Mouse (Mus musculus) megakaryocyte-erythroid progenitor cell, adult 5-6 weeks (primary cell): Measurements from ENCODE around the gene Rhod. TPM values are rescaled to one million over a fixed set of nuclear protein-coding genes. Genes with fewer than 3 reads are reported as not detected.

ENCODE experiments used
- ATAC-seq: replicated peaks from 2 replicates; pipeline ENCODE4 v1.8.0; 2016; ENCODE audit warnings: mild to moderate bottlenecking, inconsistent platforms; ENCODE audit not compliant: severe bottlenecking, poor library complexity, low FRiP score, low TSS enrichment
- total RNA-seq, 2 experiments: library from RNA; stranded (forward) in 1 of 2; stranded (reverse) in 1 of 2; fragments of 200-1000, 215-1000 nt in 1 of 2; fragments of >200 nt in 1 of 2; fragmentation: Nextera tagmentation in 1 of 2; gene quantifications; 2 replicates each; pipeline ENCODE4 v1.2.3; 2014 to 2017

Gene Rhod
- total RNA-seq, 2 experiments from 2014 or later: not detected

GRCm38 (mm10) chr19:4452525-4452924 lies 13.3 kb upstream of the Rhod start:
- ATAC-seq: no peak

- no peak for ATAC-seq
Observed at GRCm38 (mm10) chr19:4451965-4452364, 12.7 kb upstream of the Rhod start.

GRCm38 (mm10) chr19:4451098-4451497 lies 11.9 kb upstream of the Rhod start:
- no peak for ATAC-seq

- no peak for ATAC-seq
Observed at GRCm38 (mm10) chr19:4450666-4451065, 11.4 kb upstream of the Rhod start.

- ATAC-seq: no peak
Observed at GRCm38 (mm10) chr19:4449230-4449629, 10.0 kb upstream of the Rhod start.

GRCm38 (mm10) chr19:4447445-4447844 lies 8.2 kb upstream of the Rhod start:
- ATAC-seq: no peak

- ATAC-seq: no peak
Observed at GRCm38 (mm10) chr19:4446661-4447420, 7.6 kb upstream of the Rhod start.

- ATAC-seq: 0 out of 2 replicates have a peak, but pooled peaks have one; percentile 51
Observed at GRCm38 (mm10) chr19:4442408-4442807, 3.2 kb upstream of the Rhod start.

GRCm38 (mm10) chr19:4441621-4442161 lies 2.5 kb upstream of the Rhod start:
- ATAC-seq: no peak

- peak; percentile 54 for ATAC-seq
Observed at GRCm38 (mm10) chr19:4441090-4441591, 1.9 kb upstream of the Rhod start.

GRCm38 (mm10) chr19:4440222-4440621 lies 990 bp upstream of the Rhod start:
- ATAC-seq: no peak

- ATAC-seq: no peak
Observed at GRCm38 (mm10) chr19:4438791-4439160, 456 bp downstream of the Rhod start.

- ATAC-seq: no peak
Observed at GRCm38 (mm10) chr19:4437886-4438285, 1.3 kb downstream of the Rhod start.

- peak; percentile 10; the same call in 1 of the 2 replicates for ATAC-seq
Observed at GRCm38 (mm10) chr19:4436254-4436653, 3.0 kb downstream of the Rhod start.

- no peak for ATAC-seq
Observed at GRCm38 (mm10) chr19:4434999-4435398, 4.2 kb downstream of the Rhod start.

- ATAC-seq: no peak
Observed at GRCm38 (mm10) chr19:4433756-4434155, 5.5 kb downstream of the Rhod start.

- ATAC-seq: no peak
Observed at GRCm38 (mm10) chr19:4430091-4430620, 9.1 kb downstream of the Rhod start.

GRCm38 (mm10) chr19:4425610-4426366 lies 13.4 kb downstream of the Rhod start:
- peak; percentile 76 for ATAC-seq

GRCm38 (mm10) chr19:4423021-4423420 lies 16.2 kb downstream of the Rhod start:
- ATAC-seq: no peak

GRCm38 (mm10) chr19:4422581-4422980 lies 16.7 kb downstream of the Rhod start:
- ATAC-seq: no peak
